Mouse (Mus musculus) MEL (cell line): Measurements from ENCODE around the gene Gm853. TPM values are rescaled to one million over a fixed set of nuclear protein-coding genes. Genes with fewer than 3 reads are reported as not detected.

Experiments used
- DNase-seq: peaks from one replicate; pipeline ENCODE4 v3.0.0; 2011; ENCODE audit warnings: low read depth, low spot score
- H3K27ac ChIP-seq: 2 replicates; pipeline ENCODE4 v1.5.1; 2012; ENCODE audit warnings: low read depth, mild to moderate bottlenecking, control low read depth, low read length, moderate library complexity; ENCODE audit not compliant: control insufficient read depth
- H3K27me3 ChIP-seq, 2 experiments: fragments of 150-350 bp in 1 of 2; sonication (generic) in 1 of 2; 2 replicates each; pipeline ENCODE4 v1.6.1; 2012; ENCODE audit warnings: low read length in 2 of 2, mild to moderate bottlenecking in 2 of 2, improper control_type of control experiment in 1 of 2, moderate library complexity in 1 of 2; ENCODE audit not compliant: insufficient read depth in 2 of 2, control insufficient read depth in 1 of 2
- H3K36me3 ChIP-seq, 2 experiments: 2 replicates each; pipeline ENCODE4 v1.6.1; 2012 to 2014; ENCODE audit warnings: low read length in 2 of 2, improper control_type of control experiment in 1 of 2, inconsistent platforms in 1 of 2, mild to moderate bottlenecking in 1 of 2; ENCODE audit not compliant: insufficient read depth in 2 of 2, control insufficient read depth in 1 of 2
- H3K4me1 ChIP-seq, 2 experiments: fragments of 150-350 bp in 1 of 2; sonication (generic) in 1 of 2; 2 replicates each; pipeline ENCODE4 v1.6.1; 2012; ENCODE audit warnings: low read length in 2 of 2, improper control_type of control experiment in 1 of 2, mild to moderate bottlenecking in 1 of 2; ENCODE audit not compliant: insufficient read depth in 2 of 2, control insufficient read depth in 1 of 2
- H3K4me3 ChIP-seq, 2 experiments: fragments of 150-350 bp in 1 of 2; sonication (generic) in 1 of 2; 2 replicates each; pipeline ENCODE4 v1.5.1; 2012; ENCODE audit warnings: low read depth in 2 of 2, low read length in 2 of 2, mild to moderate bottlenecking in 2 of 2, moderate library complexity in 2 of 2, control low read depth in 1 of 2, improper control_type of control experiment in 1 of 2; ENCODE audit not compliant: control insufficient read depth in 1 of 2, insufficient read depth in 1 of 2
- H3K79me2 ChIP-seq: 2 replicates; pipeline ENCODE4 v1.6.1; 2012; ENCODE audit warnings: mild to moderate bottlenecking, low read length, moderate library complexity; ENCODE audit not compliant: control insufficient read depth, poor library complexity, insufficient read depth
- H3K9ac ChIP-seq: 2 replicates; pipeline ENCODE4 v1.6.1; 2012; ENCODE audit warnings: low read depth, mild to moderate bottlenecking, control low read depth, low read length, moderate library complexity; ENCODE audit not compliant: control insufficient read depth, poor library complexity, severe bottlenecking
- H3K9me3 ChIP-seq: fragments of 150-350 bp; sonication (generic); replicated peaks from 2 replicates; pipeline ENCODE4 v1.6.1; 2012; ENCODE audit warnings: mild to moderate bottlenecking, low read length, improper control_type of control experiment, moderate library complexity; ENCODE audit not compliant: insufficient read depth
- BHLHE40 ChIP-seq: IDR thresholded peaks from 2 replicates; pipeline ENCODE4 v1.6.1; 2012; ENCODE audit warnings: low read depth, mild to moderate bottlenecking, inconsistent platforms, low read length, improper control_type of control experiment, borderline replicate concordance
- CTCF ChIP-seq, 3 experiments: IDR thresholded peaks in 2 of 3; conservative IDR thresholded peaks in 1 of 3; 2 replicates each; pipeline ENCODE4 v1.5.1; 2011 to 2012; ENCODE audit warnings: low read length in 3 of 3, low read depth in 2 of 3, mild to moderate bottlenecking in 2 of 3, improper control_type of control experiment in 1 of 3, inconsistent platforms in 1 of 3, mixed read lengths in 1 of 3, moderate library complexity in 1 of 3; ENCODE audit not compliant: control insufficient read depth in 1 of 3, insufficient read depth in 1 of 3, poor library complexity in 1 of 3, severe bottlenecking in 1 of 3
- ELF1 ChIP-seq: IDR thresholded peaks from 2 replicates; pipeline ENCODE4 v1.6.1; 2014; ENCODE audit warnings: low read depth, mild to moderate bottlenecking, inconsistent platforms, low read length, improper control_type of control experiment, moderate library complexity
- EP300 ChIP-seq, 2 experiments: IDR thresholded peaks; 2 replicates each; pipeline ENCODE4 v1.6.1; 2011; ENCODE audit warnings: improper control_type of control experiment in 2 of 2, low read length in 2 of 2, low read depth in 1 of 2, mild to moderate bottlenecking in 1 of 2
- ETS1 ChIP-seq: IDR thresholded peaks from 2 replicates; pipeline ENCODE4 v1.6.1; 2012; ENCODE audit warnings: low read depth, mild to moderate bottlenecking, inconsistent platforms, low read length, improper control_type of control experiment, moderate library complexity
- GATA1 ChIP-seq: IDR thresholded peaks from 2 replicates; pipeline ENCODE4 v1.6.1; 2011; ENCODE audit warnings: low read depth, low read length, improper control_type of control experiment
- HCFC1 ChIP-seq: IDR thresholded peaks from 2 replicates; pipeline ENCODE4 v1.6.1; 2012; ENCODE audit warnings: low read depth, mild to moderate bottlenecking, inconsistent platforms, low read length, improper control_type of control experiment, moderate library complexity
- MAX ChIP-seq: IDR thresholded peaks from 2 replicates; pipeline ENCODE4 v1.6.1; 2011; ENCODE audit warnings: low read length, improper control_type of control experiment
- MAZ ChIP-seq: IDR thresholded peaks from 2 replicates; pipeline ENCODE4 v1.6.1; 2012; ENCODE audit warnings: low read depth, mild to moderate bottlenecking, inconsistent platforms, low read length, improper control_type of control experiment
- MYC ChIP-seq: IDR thresholded peaks from 2 replicates; pipeline ENCODE4 v1.6.1; 2011; ENCODE audit warnings: low read depth, mild to moderate bottlenecking, low read length, improper control_type of control experiment, moderate library complexity
- NELFE ChIP-seq: IDR thresholded peaks from 2 replicates; pipeline ENCODE4 v1.6.1; 2011; ENCODE audit warnings: low read depth, low read length, improper control_type of control experiment
- POLR2A ChIP-seq, 2 experiments: IDR thresholded peaks; 2 replicates each; pipeline ENCODE4 v1.6.1; 2011 to 2012; ENCODE audit warnings: low read length in 2 of 2, mild to moderate bottlenecking in 2 of 2, control low read depth in 1 of 2, improper control_type of control experiment in 1 of 2, low read depth in 1 of 2, moderate library complexity in 1 of 2; ENCODE audit not compliant: control insufficient read depth in 1 of 2, insufficient read depth in 1 of 2, poor library complexity in 1 of 2
- POLR2AphosphoS2 ChIP-seq: IDR thresholded peaks from 2 replicates; pipeline ENCODE4 v1.6.1; 2011; ENCODE audit warnings: low read length, improper control_type of control experiment
- POLR2AphosphoS5 ChIP-seq: IDR thresholded peaks from 2 replicates; pipeline ENCODE4 v1.6.1; 2012; ENCODE audit warnings: low read depth, borderline replicate concordance, mild to moderate bottlenecking, inconsistent platforms, low read length, moderate library complexity, mixed read lengths
- RCOR1 ChIP-seq: IDR thresholded peaks from 2 replicates; pipeline ENCODE4 v1.6.1; 2012; ENCODE audit warnings: low read depth, mild to moderate bottlenecking, inconsistent platforms, low read length, improper control_type of control experiment
- SIN3A ChIP-seq: IDR thresholded peaks from 2 replicates; pipeline ENCODE4 v1.6.1; 2012; ENCODE audit warnings: low read length, improper control_type of control experiment, inconsistent platforms
- SMC3 ChIP-seq: IDR thresholded peaks from 2 replicates; pipeline ENCODE4 v1.6.1; 2011; ENCODE audit warnings: low read depth, low read length, improper control_type of control experiment
- TAL1 ChIP-seq: IDR thresholded peaks from 2 replicates; pipeline ENCODE4 v1.6.1; 2012; ENCODE audit warnings: mild to moderate bottlenecking, inconsistent platforms, low read length, moderate library complexity, mixed read lengths
- TBP ChIP-seq: IDR thresholded peaks from 2 replicates; pipeline ENCODE4 v1.8.0; 2011; ENCODE audit warnings: low read depth, low read length, improper control_type of control experiment
- TCF12 ChIP-seq: IDR thresholded peaks from 2 replicates; pipeline ENCODE4 v1.6.1; 2014; ENCODE audit warnings: low read depth, mild to moderate bottlenecking, inconsistent platforms, low read length, improper control_type of control experiment, moderate library complexity
- USF2 ChIP-seq, 2 experiments: IDR thresholded peaks; 2 replicates each; pipeline ENCODE4 v1.6.1; 2011 to 2012; ENCODE audit warnings: improper control_type of control experiment in 2 of 2, low read length in 2 of 2, borderline replicate concordance in 1 of 2, inconsistent platforms in 1 of 2, low read depth in 1 of 2, mild to moderate bottlenecking in 1 of 2; ENCODE audit not compliant: insufficient read depth in 1 of 2
- ZKSCAN1 ChIP-seq: IDR thresholded peaks from 2 replicates; pipeline ENCODE4 v1.6.1; 2012; ENCODE audit warnings: low read depth, mild to moderate bottlenecking, inconsistent platforms, low read length, improper control_type of control experiment, moderate library complexity
- ZNF384 ChIP-seq: IDR thresholded peaks from 2 replicates; pipeline ENCODE4 v1.6.1; 2012; ENCODE audit warnings: low read depth, mild to moderate bottlenecking, inconsistent platforms, low read length, improper control_type of control experiment
- polyA plus RNA-seq, 2 experiments: library from polyadenylated mRNA; stranded (reverse) in 1 of 2; unstranded in 1 of 2; fragments of >175 nt in 1 of 2; fragments of >200 nt in 1 of 2; gene quantifications; 2 replicates each; pipeline versions ENCODE4 v1.2.1 to v1.2.4; 2012; ENCODE audit warnings: low replicate concordance in 2 of 2, low read depth in 1 of 2; ENCODE audit not compliant: insufficient read length in 2 of 2, insufficient read depth in 1 of 2, missing spikeins in 1 of 2
- total RNA-seq: library from RNA; depleted of rRNA; stranded (reverse); fragments of 300-350 nt; gene quantifications from 2 replicates; pipeline ENCODE4 v1.2.3, GENCODE M21; 2012

The Gm853 gene
- total and polyA plus RNA-seq, 3 experiments: 0.04 TPM; not detected in 2

DNA sequence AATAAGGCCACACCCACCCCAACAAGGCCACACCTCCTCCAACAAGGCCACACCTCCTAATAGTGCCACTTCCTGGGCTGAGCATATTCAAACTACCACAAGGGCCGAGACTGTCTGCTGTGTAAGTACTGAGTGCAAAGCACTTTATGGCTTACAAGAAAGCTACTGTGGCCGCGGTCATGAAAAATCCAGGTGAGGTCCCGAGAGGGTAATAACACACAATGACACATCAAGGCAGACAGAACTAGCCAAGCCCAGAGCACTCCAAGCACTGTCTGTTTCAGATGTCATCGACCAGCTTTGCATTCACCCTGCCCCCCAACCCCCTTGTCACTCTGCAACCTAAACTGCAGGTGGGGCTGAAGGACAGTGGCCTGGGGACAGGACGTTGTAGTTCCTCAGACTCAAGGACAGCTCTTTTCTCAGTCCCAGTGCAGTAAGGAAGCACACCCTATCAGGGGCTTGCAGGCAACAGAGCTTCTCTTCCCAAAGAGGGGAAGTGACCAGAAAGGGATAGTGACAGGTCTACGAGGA, 29.0 kb upstream of the Gm853 start:
- Histone ChIP-seq H3K9me3 (no peaks in the 10 kb centered on the region), H3K27ac (peak overlapping the region; percentile 68), H3K4me3 (peak overlapping the region; percentile 49 to 86), H3K9ac (peak overlapping the region; percentile 56), H3K27me3 (no peaks in the 10 kb centered on the region), H3K36me3 (peaks cover 0 to 5% of the 10 kb centered on the region in 2 experiments; a peak in 1 of 4 replicates), H3K79me2 (no peaks in the 10 kb centered on the region), H3K4me1 (peaks cover 5 to 25% of the 10 kb centered on the region in 2 experiments; a peak in 3 of 4 replicates)
- DNase-seq: peak; percentile 79
- TF ChIP-seq RCOR1 (peak; percentile 17; the same call in 1 of the 2 replicates), ZKSCAN1 (no peak), NELFE (peak; percentile 64), POLR2A (IDR thresholded peaks at IDR 0.05; ENCODE audit: control insufficient read depth in 1 of 2, insufficient read depth in 1 of 2, low read depth in 1 of 2, low read length in 2 of 2, poor library complexity in 1 of 2) (peak in 1 of 2 experiments; percentile 53; a peak in 2 of 4 replicates), TCF12 (no peak; the same call in 1 of the 2 replicates), ZNF384 (no peak), POLR2AphosphoS5 (no peak), SIN3A (peak; percentile 65), TAL1 (peak; percentile 73), EP300 (IDR thresholded peaks at IDR 0.05; ENCODE audit: low read depth in 1 of 2, low read length in 2 of 2) (peak; percentile 45 to 48), CTCF (IDR thresholded peaks at IDR 0.05 in 2 of 3, conservative IDR thresholded peaks at IDR 0.05 in 1 of 3; ENCODE audit: control insufficient read depth in 1 of 3, insufficient read depth in 1 of 3, low read depth in 2 of 3, low read length in 3 of 3, poor library complexity in 1 of 3, severe bottlenecking in 1 of 3) (peak in 1 of 3 experiments; percentile 6; a peak in 1 of 6 replicates), POLR2AphosphoS2 (peak; percentile 64; the same call in 1 of the 2 replicates), MAX (peak; percentile 37), SMC3 (no peak), TBP (0 out of 2 replicates have a peak, but pooled peaks have one; percentile 45), ELF1 (peak; percentile 73), USF2 (IDR thresholded peaks at IDR 0.05; ENCODE audit: borderline replicate concordance in 1 of 2, insufficient read depth in 1 of 2, low read depth in 1 of 2, low read length in 2 of 2) (no peak), MAZ (0 out of 2 replicates have a peak, but pooled peaks have one; percentile 3), ETS1 (no peak), BHLHE40 (no peak), MYC (no peak), HCFC1 (peak; percentile 74), GATA1 (no peak)
